Mouse (Mus musculus) lung, adult 2 months (tissue): ENCODE measurements around the gene Mblac2. TPM values are rescaled to one million over a fixed set of nuclear protein-coding genes. Genes with fewer than 3 reads are reported as not detected.

Experiments used
- DNase-seq: peaks from one replicate; pipeline ENCODE4 v3.0.0; 2022
- H3K4me1 ChIP-seq: fragments of 200-500 bp; 2 replicates; pipeline ENCODE4 v1.6.1; 2011; ENCODE audit warnings: low read length; ENCODE audit not compliant: control insufficient read depth, insufficient read depth
- H3K4me3 ChIP-seq: fragments of 200-500 bp; replicated peaks from 2 replicates; pipeline ENCODE3; 2011; ENCODE audit warnings: low read depth, mild to moderate bottlenecking, control low read depth, low read length; ENCODE audit errors: extremely low read depth
- CTCF ChIP-seq: fragments of 200-500 bp; IDR thresholded peaks from 2 replicates; pipeline ENCODE4 v1.5.1; 2011; ENCODE audit warnings: mild to moderate bottlenecking, low read length, control low read depth; ENCODE audit not compliant: insufficient read depth
- POLR2A ChIP-seq: fragments of 200-500 bp; IDR thresholded peaks from 2 replicates; pipeline ENCODE4 v1.6.1; 2011; ENCODE audit warnings: low read depth, mild to moderate bottlenecking, control low read depth, low read length, borderline replicate concordance; ENCODE audit errors: extremely low read depth
- WGBS: fragments of 180-500 bp; shearing (Covaris S2); methylation state at CpG from one replicate; pipeline ENCODE4 v1.1.7; 2018; 5-methylcytosine and 5-hydroxymethylcytosine counted together
- polyA plus RNA-seq: library from polyadenylated mRNA; depleted of rRNA; stranded (reverse); fragments of >200 nt; gene quantifications from 2 replicates; pipeline ENCODE4 v1.2.3, GENCODE M21; 2012; rRNA removed

The Mblac2 gene
- 2.8 and 4.0 TPM in 2 replicates for polyA plus RNA-seq

DNA sequence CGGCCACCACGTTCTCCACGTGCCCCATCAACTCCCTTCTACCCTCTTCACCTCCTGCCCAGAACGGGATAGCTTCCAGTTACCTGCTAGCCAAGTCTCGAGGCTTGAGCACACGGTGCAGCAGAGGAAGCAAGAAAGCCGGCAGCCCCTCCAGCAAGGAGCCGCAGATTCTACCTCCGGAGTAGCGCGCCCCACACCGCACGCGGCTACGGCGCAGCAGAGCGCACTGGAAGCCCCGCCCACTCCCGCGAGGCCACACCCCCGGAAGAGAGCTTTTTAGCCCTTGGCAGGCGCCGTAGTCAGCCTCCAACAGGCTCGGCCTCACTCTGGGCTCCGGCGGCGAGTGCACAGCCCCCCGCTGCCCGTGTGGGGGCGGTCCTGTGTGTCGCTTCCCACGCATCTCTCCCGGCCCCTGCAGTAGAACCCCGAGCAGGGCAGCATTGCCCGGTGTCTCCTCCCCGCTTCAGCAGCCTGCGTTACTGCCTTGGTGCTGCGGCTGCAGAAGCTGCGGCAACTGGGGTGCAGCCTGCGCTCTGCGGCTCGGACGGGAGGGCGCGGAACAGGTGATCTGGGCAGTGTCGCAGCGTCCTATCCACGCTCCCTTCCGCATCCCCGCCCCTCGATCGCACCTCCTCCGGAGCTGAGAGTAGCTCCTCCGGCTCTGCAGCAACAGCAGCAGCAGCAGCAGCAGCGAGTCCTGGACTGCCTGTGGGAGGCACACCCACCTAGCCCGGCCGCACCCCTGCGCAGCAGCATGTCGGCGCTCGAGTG lies at the start of gene Mblac2, which contains the start of gene Polr3g:
Gene Mblac2 (plus strand): TSS at position 567 of the 771 bp plus-strand sequence.
Gene Polr3g (minus strand): TSS at position 239 of the 771 bp plus-strand sequence.
- WGBS, result under 1% methylated on average over 61 of the region's 61 CpGs
- Histone ChIP-seq H3K4me1 (no peaks in the 10 kb centered on the region), H3K4me3 (peak within 1 kb of the TSS; percentile 84)
- TF ChIP-seq CTCF (no peak), POLR2A (peak; percentile 55; the same call in 1 of the 2 replicates)
- DNase-seq, result peak; percentile 97

DNA sequence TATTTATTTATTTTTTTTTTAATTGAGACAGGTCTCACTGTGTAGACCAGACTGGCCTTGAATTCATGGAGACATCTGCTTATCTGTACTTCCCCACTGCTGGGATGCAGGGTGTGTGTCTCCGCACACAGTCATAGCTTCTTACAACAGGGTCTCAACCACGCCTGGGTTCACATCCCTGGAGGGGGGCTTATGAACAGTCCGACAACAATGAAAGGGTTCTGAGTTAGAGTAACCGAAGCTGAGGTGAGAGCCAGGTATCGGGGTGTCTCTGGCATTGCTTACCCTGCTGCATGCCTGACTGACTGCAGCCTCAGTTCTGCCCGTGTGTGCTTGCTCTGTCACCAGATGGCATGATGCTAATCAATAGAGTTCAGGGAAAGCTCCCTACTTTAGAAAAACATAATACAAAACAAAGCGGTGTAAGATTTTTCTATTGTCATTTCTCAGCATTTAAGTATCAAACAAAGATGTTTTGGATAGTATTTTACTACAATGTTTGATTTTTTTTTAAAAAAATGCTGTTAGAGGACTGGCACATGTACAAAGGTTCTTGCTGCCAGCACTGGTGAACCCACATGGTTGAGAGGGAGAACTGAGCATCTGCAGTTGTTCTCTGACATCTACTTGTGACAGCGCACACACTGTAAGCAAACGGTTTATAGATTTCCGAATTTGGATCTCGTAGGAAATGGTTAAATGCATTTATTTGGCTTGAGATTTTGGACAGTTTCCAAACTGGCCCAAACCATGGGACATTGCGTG lies 47.4 kb upstream of the Mblac2 start:
- 77% methylated on average over 12 of the region's 12 CpGs for WGBS
- TF ChIP-seq CTCF (no peak), POLR2A (no peak)
- Histone ChIP-seq H3K4me3 (no peak overlapping the region), H3K4me1 (no peaks in the 10 kb centered on the region; the same call in none of the 2 replicates)
- DNase-seq, result no peak

DNA sequence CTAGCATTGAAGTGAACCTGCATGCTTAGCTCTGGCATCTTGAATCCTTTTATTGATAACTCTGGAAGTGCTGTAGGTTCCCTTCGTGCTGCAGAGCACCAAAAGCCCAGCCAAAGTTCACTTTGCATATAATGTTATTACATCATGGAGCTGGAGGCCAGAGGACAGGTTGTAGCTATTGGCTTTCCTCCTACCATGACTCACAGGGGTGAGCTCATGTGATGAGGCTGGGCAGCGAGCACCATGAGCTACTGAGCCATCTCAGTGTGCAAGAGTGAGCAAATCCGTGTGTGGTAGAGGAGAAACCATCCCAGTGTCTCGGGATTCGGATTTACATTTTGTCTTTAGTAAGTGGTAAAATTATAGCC lies 46.8 kb upstream of the Mblac2 start:
- no peak for DNase-seq
- Histone ChIP-seq H3K4me3 (no peak overlapping the region), H3K4me1 (no peaks in the 10 kb centered on the region; the same call in 1 of the 2 replicates)
- 78% methylated on average over 5 of the region's 5 CpGs for WGBS
- TF ChIP-seq CTCF, result no peak
- no peak for TF ChIP-seq POLR2A

DNA sequence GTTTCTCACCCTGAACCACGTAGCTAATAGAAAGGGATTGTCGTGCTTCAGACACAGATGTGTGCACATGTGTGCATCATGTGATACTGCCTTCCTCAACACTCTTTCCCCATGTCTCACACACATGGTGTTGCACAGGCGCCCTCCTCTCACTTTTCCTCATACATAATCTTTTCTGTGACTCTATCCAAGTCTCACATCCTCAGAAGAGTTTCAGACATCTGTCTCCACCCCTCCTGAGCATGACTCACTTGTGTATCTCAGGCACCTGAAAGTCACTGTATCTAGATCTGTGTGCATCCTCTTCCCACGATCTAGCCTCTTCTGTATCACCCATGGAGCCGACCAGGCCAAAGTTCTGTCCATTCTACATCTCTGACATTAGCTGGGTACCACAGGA lies 43.4 kb upstream of the Mblac2 start:
- WGBS, result 85% methylated on average over 5 of the region's 5 CpGs
- TF ChIP-seq POLR2A (no peak), CTCF (no peak)
- no peak for DNase-seq
- no peaks in the 10 kb centered on the region for H3K4me1 ChIP-seq
- no peak overlapping the region for H3K4me3 ChIP-seq

DNA sequence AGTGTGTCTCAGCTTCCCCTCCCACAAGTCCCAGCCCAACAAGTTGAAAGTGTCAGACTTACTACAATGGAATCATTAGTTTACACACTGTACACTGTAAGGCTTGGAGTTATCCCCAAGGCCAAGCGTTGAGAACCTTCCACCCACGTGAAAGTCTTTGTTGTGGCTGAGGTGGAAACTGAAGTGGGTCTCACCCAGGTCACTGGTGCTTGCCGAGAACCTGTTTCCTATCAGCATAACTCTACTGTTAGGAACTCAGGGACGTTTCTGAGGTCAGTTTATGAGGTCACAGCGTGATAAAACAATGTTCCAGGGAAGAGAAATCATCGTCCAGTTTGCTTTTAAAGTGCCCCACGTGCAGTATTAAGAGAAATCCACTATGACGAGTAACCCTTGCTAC lies 35.8 kb upstream of the Mblac2 start:
- 68% methylated on average over 8 of the region's 8 CpGs for WGBS
- no peak for DNase-seq
- no peak overlapping the region for H3K4me3 ChIP-seq
- TF ChIP-seq CTCF (no peak), POLR2A (no peak)
- no peaks in the 10 kb centered on the region for H3K4me1 ChIP-seq

DNA sequence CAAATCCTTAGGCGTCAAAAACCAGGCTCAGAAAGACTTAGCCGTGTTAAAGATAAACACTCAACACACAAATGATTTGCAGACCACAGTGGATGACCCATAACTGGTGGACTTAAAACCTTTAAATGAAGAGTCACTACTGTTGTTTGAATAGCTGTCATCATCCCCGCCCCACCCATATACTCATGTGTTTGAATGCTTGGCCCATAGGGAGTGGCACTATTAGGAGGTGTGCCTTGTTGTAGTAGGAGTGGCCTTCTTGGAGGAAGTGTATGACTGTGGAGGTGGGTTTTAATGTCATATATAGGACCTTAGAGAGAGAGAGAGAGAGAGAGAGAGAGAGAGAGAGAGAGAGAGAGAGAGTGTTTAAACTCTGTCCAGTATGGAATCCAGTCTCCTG lies 28.0 kb upstream of the Mblac2 start:
- no peak for TF ChIP-seq POLR2A
- TF ChIP-seq CTCF, result no peak
- 68% methylated on average over 3 of the region's 3 CpGs for WGBS
- DNase-seq, result no peak
- H3K4me3 ChIP-seq, result no peak overlapping the region
- H3K4me1 ChIP-seq, result no peaks in the 10 kb centered on the region

DNA sequence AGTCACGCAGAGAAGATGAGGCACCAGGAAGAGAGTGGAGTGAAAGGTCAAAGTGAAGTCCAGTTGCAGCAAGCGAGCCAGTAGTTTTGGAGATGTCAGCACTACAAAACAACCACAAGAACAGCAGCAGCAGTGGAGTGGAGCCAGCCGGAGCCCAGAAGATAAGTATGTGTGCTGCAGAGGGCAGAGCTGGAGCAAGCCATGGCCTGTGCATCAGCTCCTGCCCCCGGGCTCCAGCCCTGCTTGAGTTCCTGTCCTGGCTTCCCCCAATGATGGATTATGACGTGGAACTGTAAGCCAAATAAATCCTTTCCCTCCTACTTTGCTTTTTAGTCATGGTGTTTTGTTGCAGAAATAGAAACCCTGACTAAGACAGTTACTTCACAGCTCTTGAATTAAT lies 26.9 kb upstream of the Mblac2 start:
- DNase-seq, result no peak
- WGBS, result 69% methylated on average over 5 of the region's 5 CpGs
- Histone ChIP-seq H3K4me1 (no peaks in the 10 kb centered on the region), H3K4me3 (no peak overlapping the region)
- TF ChIP-seq POLR2A, result no peak
- no peak for TF ChIP-seq CTCF

DNA sequence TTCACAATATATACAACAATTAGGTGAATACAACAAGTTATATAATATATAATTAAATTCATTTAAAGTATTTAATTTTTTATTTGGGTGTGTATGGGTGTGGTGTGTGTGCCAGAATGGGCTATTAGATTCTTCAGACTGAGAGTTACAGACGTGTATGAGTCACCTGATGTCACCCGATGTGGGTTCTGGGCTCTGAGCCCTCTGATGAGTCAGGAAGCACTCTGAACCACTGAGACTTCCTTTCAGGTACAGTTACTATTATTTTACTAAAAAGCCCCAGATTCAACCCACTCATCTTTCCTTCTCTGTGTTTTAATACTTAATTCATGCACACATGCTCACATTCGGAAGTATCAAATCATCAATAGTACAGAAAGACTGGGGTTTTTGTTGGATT lies 26.3 kb upstream of the Mblac2 start:
- no peak for TF ChIP-seq POLR2A
- TF ChIP-seq CTCF, result no peak
- 83% methylated on average over 3 of the region's 3 CpGs for WGBS
- Histone ChIP-seq H3K4me1 (no peaks in the 10 kb centered on the region), H3K4me3 (no peak overlapping the region)
- DNase-seq, result no peak

DNA sequence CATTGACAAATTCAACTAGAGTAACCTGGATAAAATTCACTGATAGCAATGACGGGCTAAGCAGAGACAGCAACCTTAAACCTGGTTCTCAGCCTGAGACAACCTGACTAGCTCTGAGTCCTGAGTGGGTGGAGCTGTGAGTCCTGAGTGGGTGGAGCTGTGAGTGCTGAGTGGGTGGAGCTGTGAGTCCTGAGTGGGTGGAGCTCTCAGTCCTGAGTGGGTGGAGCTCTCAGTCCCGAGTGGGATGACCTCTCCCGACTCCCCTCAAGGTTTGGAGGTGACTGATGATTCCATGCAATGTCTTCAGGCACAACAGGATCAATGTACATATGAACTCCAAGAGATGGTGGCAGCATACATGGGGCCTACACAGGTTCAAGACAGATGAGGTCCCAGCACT lies 21.6 kb upstream of the Mblac2 start:
- DNase-seq, result no peak
- Histone ChIP-seq H3K4me1 (no peaks in the 10 kb centered on the region), H3K4me3 (no peak overlapping the region)
- TF ChIP-seq POLR2A, result no peak
- TF ChIP-seq CTCF, result no peak
- 83% methylated on average over 3 of the region's 3 CpGs for WGBS
